Mouse (Mus musculus) liver, embryonic 14.5 days (tissue): ENCODE data around the gene Arhgef40. TPM values are rescaled to one million over a fixed set of nuclear protein-coding genes. Genes with fewer than 3 reads are reported as not detected.

Experiments
- ATAC-seq: fragments of 200-750 bp; cut with Nextera tagmentation; 2 replicates; pipeline ENCODE4 v1.8.0; 2017; ENCODE audit warnings: moderate number of reproducible peaks, mild to moderate bottlenecking, moderate library complexity; ENCODE audit not compliant: insufficient read depth
- DNase-seq, 3 experiments: peaks; one replicate each; pipeline ENCODE4 v3.0.0-alpha.2; 2012 to 2013; ENCODE audit warnings: low read depth in 3 of 3, low spot score in 3 of 3
- H3K27ac ChIP-seq: fragments of 300-500 bp; sonication (generic); 2 replicates; pipeline ENCODE4 v1.5.1; 2014; ENCODE audit warnings: moderate library complexity, mild to moderate bottlenecking, control low read depth, inconsistent platforms
- H3K27me3 ChIP-seq: fragments of 300-500 bp; sonication (generic); 2 replicates; pipeline ENCODE4 v1.6.1; 2014; ENCODE audit warnings: mild to moderate bottlenecking, low read length, moderate library complexity; ENCODE audit not compliant: control insufficient read depth, insufficient read depth
- H3K36me3 ChIP-seq: fragments of 300-500 bp; sonication (generic); replicated peaks from 2 replicates; pipeline ENCODE4 v1.6.1; 2014; ENCODE audit warnings: low read depth; ENCODE audit not compliant: control insufficient read depth, insufficient read depth
- H3K4me1 ChIP-seq, 2 experiments: fragments of 200-500 bp in 1 of 2; fragments of 300-500 bp in 1 of 2; sonication (generic) in 1 of 2; replicated peaks; 2 replicates each; pipeline ENCODE4 v1.6.1; 2012 to 2014; ENCODE audit warnings: antibody characterized with exemption in 1 of 2, inconsistent platforms in 1 of 2, low read length in 1 of 2; ENCODE audit not compliant: control insufficient read depth in 2 of 2, insufficient read depth in 2 of 2
- H3K4me2 ChIP-seq: fragments of 300-500 bp; sonication (generic); 2 replicates; pipeline ENCODE4 v1.6.1; 2014; ENCODE audit warnings: low read depth, mild to moderate bottlenecking, control low read depth, moderate library complexity
- H3K4me3 ChIP-seq, 2 experiments: fragments of 200-500 bp in 1 of 2; fragments of 300-500 bp in 1 of 2; sonication (generic) in 1 of 2; 2 replicates each; pipeline ENCODE4 v1.5.1; 2012 to 2014; ENCODE audit warnings: low read depth in 2 of 2, low read length in 2 of 2, mild to moderate bottlenecking in 2 of 2, control low read depth in 1 of 2, inconsistent platforms in 1 of 2, moderate library complexity in 1 of 2; ENCODE audit not compliant: insufficient read depth in 1 of 2
- H3K9ac ChIP-seq: fragments of 300-500 bp; sonication (generic); replicated peaks from 2 replicates; pipeline ENCODE4 v1.6.1; 2014; ENCODE audit warnings: mild to moderate bottlenecking, control low read depth, moderate library complexity
- H3K9me3 ChIP-seq: fragments of 300-500 bp; sonication (generic); 2 replicates; pipeline ENCODE4 v1.6.1; 2016; ENCODE audit warnings: low read length, mixed read lengths; ENCODE audit not compliant: control insufficient read depth
- CTCF ChIP-seq: IDR thresholded peaks from 2 replicates; pipeline ENCODE4 v1.5.1; 2016; ENCODE audit warnings: antibody characterized with exemption, low read depth, control low read depth
- EP300 ChIP-seq: IDR thresholded peaks from 2 replicates; pipeline ENCODE4 v1.6.1; 2016; ENCODE audit warnings: antibody characterized with exemption, low read depth
- WGBS: fragments of 180-500 bp; shearing (Covaris S2); extraction: QIAGEN DNeasy Blood & Tissue Kit; methylation state at CpG from one replicate; pipeline ENCODE4 v1.1.7; 2014; ENCODE audit not compliant: insufficient replicate concordance; 5-methylcytosine and 5-hydroxymethylcytosine counted together
- polyA plus RNA-seq, 2 experiments: library from polyadenylated mRNA; depleted of rRNA in 1 of 2; stranded (reverse) in 1 of 2; unstranded in 1 of 2; fragments of >200 nt; fragmentation: Nextera tagmentation in 1 of 2; extraction: Ambion mirVana in 1 of 2; gene quantifications; 2 replicates each; pipeline versions ENCODE4 v1.2.1 to v1.2.3; 2012 to 2014

The Arhgef40 gene
- polyA plus RNA-seq (2012; rRNA removed) (14.1 and 15.3 TPM in 2 replicates), polyA plus RNA-seq (2014; fragmentation: Nextera tagmentation; extraction: Ambion mirVana) (9.4 and 16.5 TPM in 2 replicates)

GRCm38 (mm10) chr14:51984247-51985231, at the start of gene Arhgef40:
TSS of gene Arhgef40 (plus strand) at chr14:51984719.
- peak within 1 kb of the TSS; percentile 64 to 66 for H3K4me3 ChIP-seq
- no peak for DNase-seq
- WGBS: 1% methylated on average over 49 of the region's 74 CpGs
- peak; percentile 69 for ATAC-seq
- no peaks in the 10 kb centered on the region for H3K27me3 ChIP-seq
- H3K36me3 ChIP-seq: no peaks in the 10 kb centered on the region
- TF ChIP-seq EP300 (no peak), CTCF (no peak)
- peak within 1 kb of the TSS; percentile 40 for H3K27ac ChIP-seq
- H3K9me3 ChIP-seq: no peaks in the 10 kb centered on the region
- peak within 1 kb of the TSS; percentile 62 for H3K9ac ChIP-seq
- H3K4me2 ChIP-seq: peak within 1 kb of the TSS; percentile 89
- peaks cover 29 to 32% of the 10 kb centered on the region in 2 experiments for H3K4me1 ChIP-seq

GRCm38 (mm10) chr14:51939005-51939404, 45.5 kb upstream of the Arhgef40 start:
- no peaks in the 10 kb centered on the region for H3K27me3 ChIP-seq
- H3K27ac ChIP-seq: no peak overlapping the region
- no peak for ATAC-seq
- peaks cover 0 to 6% of the 10 kb centered on the region in 2 experiments; a peak in 1 of 4 replicates for H3K4me1 ChIP-seq
- 75% methylated on average over 9 of the region's 9 CpGs for WGBS
- H3K4me2 ChIP-seq: no peak overlapping the region
- no peak for DNase-seq
- H3K4me3 ChIP-seq: no peak overlapping the region
- no peak for TF ChIP-seq CTCF
- no peak for TF ChIP-seq EP300
- no peak overlapping the region for H3K9ac ChIP-seq
- H3K36me3 ChIP-seq: no peaks in the 10 kb centered on the region
- no peaks in the 10 kb centered on the region for H3K9me3 ChIP-seq

GRCm38 (mm10) chr14:51940944-51941560, 43.5 kb upstream of the Arhgef40 start:
- Histone ChIP-seq H3K4me2 (peak overlapping the region; percentile 8; the same call in 1 of the 2 replicates), H3K27me3 (no peaks in the 10 kb centered on the region), H3K4me1 (peaks cover 0 to 6% of the 10 kb centered on the region in 2 experiments; a peak in 1 of 4 replicates), H3K4me3 (no peak overlapping the region), H3K9me3 (no peaks in the 10 kb centered on the region), H3K36me3 (no peaks in the 10 kb centered on the region), H3K27ac (no peak overlapping the region), H3K9ac (no peak overlapping the region)
- no peak for TF ChIP-seq CTCF
- DNase-seq (no peak), ATAC-seq (no peak)
- 35% methylated on average over 8 of the region's 8 CpGs for WGBS

- peaks cover 0 to 6% of the 10 kb centered on the region in 2 experiments; a peak in 1 of 4 replicates for H3K4me1 ChIP-seq
- 51% methylated on average over 9 of the region's 9 CpGs for WGBS
- no peak overlapping the region for H3K27ac ChIP-seq
- H3K4me2 ChIP-seq: peak overlapping the region; percentile 8; the same call in 1 of the 2 replicates
- H3K9ac ChIP-seq: no peak overlapping the region
- H3K36me3 ChIP-seq: no peaks in the 10 kb centered on the region
- ATAC-seq: no peak
- TF ChIP-seq CTCF (no peak), EP300 (no peak)
- no peak for DNase-seq
- no peak overlapping the region for H3K4me3 ChIP-seq
- no peaks in the 10 kb centered on the region for H3K27me3 ChIP-seq
- no peaks in the 10 kb centered on the region for H3K9me3 ChIP-seq
These were observed 42.9 kb upstream of the Arhgef40 start for GRCm38 (mm10) chr14:51941577-51941976.

GRCm38 (mm10) chr14:51942236-51942635, 42.3 kb upstream of the Arhgef40 start:
- no peak overlapping the region for H3K27ac ChIP-seq

More at GRCm38 (mm10) chr14:51942236-51942635, 42.3 kb upstream of the Arhgef40 start:
- DNase-seq (no peak), ATAC-seq (no peak)
- no peak for TF ChIP-seq EP300
- no peak for TF ChIP-seq CTCF
- Histone ChIP-seq H3K9me3 (no peaks in the 10 kb centered on the region), H3K9ac (no peak overlapping the region), H3K4me2 (no peak overlapping the region), H3K4me3 (no peak overlapping the region), H3K27me3 (no peaks in the 10 kb centered on the region), H3K36me3 (no peaks in the 10 kb centered on the region), H3K4me1 (peaks cover 0 to 6% of the 10 kb centered on the region in 2 experiments; a peak in 1 of 4 replicates)
- WGBS: 26% methylated on average over 7 of the region's 7 CpGs
